ENCODE assay signal across 8 mouse cellular contexts in genomic region chr12:87299037-87299656, GRCm38 (mm10). TPM values are rescaled to one million over a fixed set of nuclear protein-coding genes. Genes with fewer than 3 reads are reported as not detected.
DNase-seq lines count a peak whose midpoint lies in the region; ATAC-seq and TF ChIP-seq lines count a peak whose summit lies in the region.

No protein-coding gene starts in this region.

- ATAC-seq in forebrain, embryonic 11.5 days (replicated peaks; ENCODE audit: low FRiP score): peak; percentile 62; the same call in 1 of the 2 replicates

- no peaks in the 10 kb centered on the region for H3K36me3 ChIP-seq in kidney, adult 2 months (ENCODE audit: control insufficient read depth, insufficient read depth, low read length)
- no peaks in the 10 kb centered on the region for H3K36me3 ChIP-seq in forebrain, embryonic 11.5 days (ENCODE audit: control insufficient read depth, insufficient read depth, low read length)
- H3K36me3 ChIP-seq in limb, embryonic 10.5 days: no peaks in the 10 kb centered on the region

- H3K4me2 ChIP-seq in forebrain, embryonic 11.5 days (ENCODE audit: low read depth, low read length, severe bottlenecking): peak overlapping the region; percentile 96

- H3K4me1 ChIP-seq in kidney, adult 2 months (ENCODE audit: control insufficient read depth, insufficient read depth, low read length): no peaks in the 10 kb centered on the region
- peaks cover 2% of the 10 kb centered on the region; the same call in 1 of the 2 replicates for H3K4me1 ChIP-seq in forebrain, embryonic 11.5 days (replicated peaks; ENCODE audit: control insufficient read depth, insufficient read depth, low read length)
- H3K4me1 ChIP-seq in limb, embryonic 10.5 days: peaks cover 25% of the 10 kb centered on the region

- H3K9ac ChIP-seq in forebrain, embryonic 11.5 days (ENCODE audit: low read length): peak overlapping the region; percentile 70

- no peak overlapping the region for H3K27ac ChIP-seq in kidney, adult 2 months (ENCODE audit: insufficient read depth, low read depth, low read length)
- H3K27ac ChIP-seq in forebrain, embryonic 11.5 days (ENCODE audit: low read depth, low read length): no peak overlapping the region
- H3K27ac ChIP-seq in limb, embryonic 10.5 days: peak overlapping the region; percentile 83

- TF ChIP-seq POLR2A in kidney, adult 2 months (IDR thresholded peaks at IDR 0.05; ENCODE audit: low read depth, low read length): no peak

- TF ChIP-seq CTCF in kidney, adult 2 months (conservative IDR thresholded peaks at IDR 0.05; ENCODE audit: insufficient read depth, insufficient read length, low read depth, low read length): no peak

- 0 out of 2 replicates have a peak, but pooled peaks cover 1% of the 10 kb centered on the region for H3K27me3 ChIP-seq in kidney, adult 2 months (replicated peaks; ENCODE audit: control insufficient read depth, insufficient read depth, low read length)
- H3K27me3 ChIP-seq in forebrain, embryonic 11.5 days (ENCODE audit: control insufficient read depth, insufficient read depth, low read length): peaks cover 15% of the 10 kb centered on the region
- H3K27me3 ChIP-seq in limb, embryonic 10.5 days (ENCODE audit: low read depth, poor library complexity, severe bottlenecking): peaks cover 42% of the 10 kb centered on the region

- 14% methylated on average over 29 of the region's 29 CpGs for WGBS in kidney, adult 2 months
- 10% methylated on average over 25 of the region's 29 CpGs for WGBS in forebrain, embryonic 11.5 days
- WGBS in limb, embryonic 10.5 days: 10% methylated on average over 29 of the region's 29 CpGs

- no peaks in the 10 kb centered on the region for H3K9me3 ChIP-seq in forebrain, embryonic 11.5 days (ENCODE audit: control insufficient read depth, low read length)
- H3K9me3 ChIP-seq in limb, embryonic 10.5 days (replicated peaks): no peaks in the 10 kb centered on the region

- no peak for DNase-seq in kidney, adult 2 months
- DNase-seq in kidney, postnatal 36 days: no peak
- peak; percentile 38 for DNase-seq in ZHBTc4 (ENCODE audit: low read depth, low spot score)
- DNase-seq in forebrain, embryonic 11.5 days (ENCODE audit: low spot score): no peak
- DNase-seq in limb, embryonic 10.5 days (ENCODE audit: low spot score): no peak
- DNase-seq in neural tube, embryonic 10.5 days (ENCODE audit: extremely low spot score, low spot score): peak; percentile 22
- DNase-seq in layer of hippocampus, postnatal 10 days (ENCODE audit: low spot score in 2 of 2): no peak
- no peak for DNase-seq in spleen, adult 12 weeks (ENCODE audit: low spot score)

- H3K4me3 ChIP-seq in kidney, adult 2 months (ENCODE audit: insufficient read depth, low read depth, low read length): peak overlapping the region; percentile 45
- H3K4me3 ChIP-seq in forebrain, embryonic 11.5 days (ENCODE audit: low read depth, low read length): peak overlapping the region; percentile 68
- peak overlapping the region; percentile 80 for H3K4me3 ChIP-seq in limb, embryonic 10.5 days

RNA-seq across cellular contexts. Expression of gene Ism2, which starts 0.4 kb away (rescaled TPM):
- 0.06 TPM in 1 of 2 replicates, not detected in the other for polyA plus RNA-seq in kidney, adult 2 months (2012; rRNA removed)
- polyA plus RNA-seq in forebrain, embryonic 11.5 days (2014; fragmentation: Nextera tagmentation; extraction: Ambion mirVana): 1.0 and 2.3 TPM in 2 replicates
- polyA plus RNA-seq in limb, embryonic 10.5 days (2016; fragmentation: Nextera tagmentation; extraction: Ambion mirVana): 1.0 and 1.2 TPM in 2 replicates
- total RNA-seq in layer of hippocampus, postnatal 10 days (2021): under 1 TPM; 0.55 to 0.62 TPM

RNA-seq across cellular contexts. Expression of gene Ahsa1, which starts 32.9 kb away (rescaled TPM):
- polyA plus RNA-seq in kidney, adult 2 months (2012; rRNA removed): 55.1 and 78.5 TPM in 2 replicates
- 213 and 221 TPM in 2 replicates for polyA plus RNA-seq in forebrain, embryonic 11.5 days (2014; fragmentation: Nextera tagmentation; extraction: Ambion mirVana)
- 294 and 332 TPM in 2 replicates for polyA plus RNA-seq in limb, embryonic 10.5 days (2016; fragmentation: Nextera tagmentation; extraction: Ambion mirVana)
- total RNA-seq in layer of hippocampus, postnatal 10 days (2021): 100 to 1,000 TPM; 151 to 153 TPM

RNA-seq across cellular contexts. Expression of gene Vipas39, which starts 33.1 kb away (rescaled TPM):
- 47.4 and 50.0 TPM in 2 replicates for polyA plus RNA-seq in kidney, adult 2 months (2012; rRNA removed)
- polyA plus RNA-seq in forebrain, embryonic 11.5 days (2014; fragmentation: Nextera tagmentation; extraction: Ambion mirVana): 61.0 and 63.3 TPM in 2 replicates
- 50.5 and 56.7 TPM in 2 replicates for polyA plus RNA-seq in limb, embryonic 10.5 days (2016; fragmentation: Nextera tagmentation; extraction: Ambion mirVana)
- 10 to 100 TPM; 54.9 to 61.5 TPM for total RNA-seq in layer of hippocampus, postnatal 10 days (2021)

Comparison
In these comparisons a context has a peak if more than half of its experiments do, and no peak if none do; other contexts are left out.
1. DNase-seq: peak in ZHBTc4 (single experiment) and neural tube, embryonic 10.5 days (single experiment); none in kidney, adult 2 months (single experiment), kidney, postnatal 36 days (0 of 2), forebrain, embryonic 11.5 days (single experiment), limb, embryonic 10.5 days (single experiment), layer of hippocampus, postnatal 10 days (0 of 2) and spleen, adult 12 weeks (single experiment).
2. Peak in every context shown above with its lines, with median percentiles within 50 percentile points of each other: H3K4me3 ChIP-seq.